Mouse (Mus musculus) thymus, postnatal 14 days (tissue): ENCODE results near the gene Ncf2.
"Not testable (repeated sequence)": the region's sequence is repeated elsewhere in the genome, so short reads cannot be mapped to it uniquely, and the experiment has no call there.

Experiments used
- DNase-seq: peaks from one replicate; pipeline ENCODE4 v3.0.0; 2021

Gene Ncf2

DNA sequence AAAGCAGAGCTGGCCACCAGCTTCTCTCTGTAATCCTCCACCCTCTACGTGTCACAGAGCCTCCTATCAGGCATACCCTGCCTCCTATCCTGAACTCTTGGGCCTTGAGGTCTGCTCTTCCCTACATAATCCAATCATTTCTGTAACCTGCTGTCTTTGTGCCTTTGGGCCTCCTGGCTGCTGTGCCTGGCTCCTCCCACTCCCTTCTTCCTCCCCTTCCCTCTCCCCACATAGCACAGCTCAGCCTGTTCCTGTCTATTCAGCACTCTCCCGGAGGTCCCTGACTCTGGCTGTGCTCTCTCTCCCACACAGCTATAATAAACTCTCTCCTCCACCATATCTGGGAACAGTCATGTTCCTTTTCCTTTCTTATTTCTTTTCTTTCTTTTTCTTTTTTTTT lies at the start of gene Ncf2:
Gene Ncf2, plus strand, starts transcription at position 298 of the 400 bp plus-strand sequence.
- no peak for DNase-seq

GRCm38 (mm10) chr1:152750312-152750965 lies 49.6 kb upstream of the Ncf2 start, which contains the start of gene Apobec4:
Gene Apobec4, plus strand, starts transcription at chr1:152750551.
- no peak for DNase-seq

DNA sequence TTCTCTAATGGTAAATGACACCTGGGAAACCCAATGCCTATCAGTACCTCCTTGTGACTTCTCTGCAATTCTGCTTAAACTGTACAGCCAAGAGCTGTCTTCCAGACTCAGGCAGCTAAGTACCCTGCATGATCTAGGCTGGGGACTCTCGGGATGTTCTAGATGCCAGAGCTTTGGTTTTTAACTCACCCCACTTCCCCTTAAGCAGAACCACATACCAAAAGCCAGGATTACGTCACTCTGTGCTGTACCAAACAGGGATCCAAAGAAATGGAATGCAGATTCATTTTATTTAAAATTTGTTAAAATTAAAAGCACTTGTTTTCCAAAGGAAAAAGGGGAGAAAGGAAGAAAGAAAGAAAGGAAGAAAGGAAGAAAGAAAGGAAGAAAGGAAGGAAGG lies 38.2 kb upstream of the Ncf2 start:
- DNase-seq = no peak

GRCm38 (mm10) chr1:152766032-152766772 lies 33.8 kb upstream of the Ncf2 start, which contains the start of the genes Rgl1 and Arpc5:
Gene Rgl1, minus strand, starts transcription at chr1:152766351.
Gene Arpc5, plus strand, starts transcription at chr1:152766542.
- peak; percentile 98 for DNase-seq

GRCm38 (mm10) chr1:152766804-152767748 lies 32.9 kb upstream of the Ncf2 start:
- DNase-seq = no peak

GRCm38 (mm10) chr1:152767749-152768488 lies 32.1 kb upstream of the Ncf2 start:
- DNase-seq = peak; percentile 81

GRCm38 (mm10) chr1:152771016-152771415 lies 29.0 kb upstream of the Ncf2 start:
- no peak for DNase-seq

DNA sequence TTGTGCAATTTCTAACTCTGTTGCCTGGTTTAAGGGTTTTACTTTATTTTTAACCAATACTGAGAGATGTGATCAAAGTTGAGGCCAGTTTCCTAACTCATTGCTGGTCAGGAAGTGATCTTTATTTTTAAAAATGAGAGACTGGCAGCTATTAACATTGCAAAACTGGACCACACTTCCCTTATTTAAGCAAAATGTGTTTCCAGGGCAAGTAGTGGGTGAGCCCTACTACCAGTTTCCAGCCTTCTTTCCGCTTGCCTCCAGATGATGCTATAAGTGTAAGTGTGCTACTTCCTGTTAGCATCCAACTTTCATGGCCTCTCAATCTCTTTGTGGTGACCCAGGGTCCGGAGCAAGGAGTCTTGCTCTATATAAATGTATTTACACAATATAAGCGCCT lies 25.4 kb upstream of the Ncf2 start:
- not testable (repeated sequence) for DNase-seq

GRCm38 (mm10) chr1:152779071-152779737 lies 20.8 kb upstream of the Ncf2 start:
- peak; percentile 67 for DNase-seq

GRCm38 (mm10) chr1:152784620-152785019 lies 15.4 kb upstream of the Ncf2 start:
- DNase-seq = no peak

GRCm38 (mm10) chr1:152785446-152785845 lies 14.5 kb upstream of the Ncf2 start:
- not testable (repeated sequence) for DNase-seq

DNA sequence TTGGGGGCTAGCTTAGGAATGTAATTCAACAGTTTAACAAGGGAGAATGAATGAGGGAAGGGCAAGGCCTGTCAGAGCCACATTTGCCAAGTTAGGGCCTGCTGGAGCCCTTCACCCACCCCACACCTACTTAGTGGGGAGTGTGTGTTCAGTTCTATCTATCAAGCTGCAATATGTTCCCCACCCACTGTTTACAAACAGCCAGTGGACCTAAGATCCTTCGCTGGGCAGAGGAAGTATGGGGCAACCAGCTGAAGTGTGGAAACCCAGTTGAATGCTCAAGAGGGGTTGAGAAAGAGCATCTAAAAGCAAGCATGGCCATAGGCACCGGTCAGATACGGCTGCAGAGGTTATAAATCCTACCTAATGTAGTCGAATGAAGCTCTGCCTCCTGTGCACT lies 13.0 kb upstream of the Ncf2 start:
- DNase-seq = no peak

- DNase-seq = no peak
Measured at GRCm38 (mm10) chr1:152788121-152788660, 11.8 kb upstream of the Ncf2 start.

GRCm38 (mm10) chr1:152790254-152790653 lies 9.7 kb upstream of the Ncf2 start:
- peak; percentile 62 for DNase-seq

- no peak for DNase-seq
Measured at GRCm38 (mm10) chr1:152790821-152791220, 9.2 kb upstream of the Ncf2 start.

DNA sequence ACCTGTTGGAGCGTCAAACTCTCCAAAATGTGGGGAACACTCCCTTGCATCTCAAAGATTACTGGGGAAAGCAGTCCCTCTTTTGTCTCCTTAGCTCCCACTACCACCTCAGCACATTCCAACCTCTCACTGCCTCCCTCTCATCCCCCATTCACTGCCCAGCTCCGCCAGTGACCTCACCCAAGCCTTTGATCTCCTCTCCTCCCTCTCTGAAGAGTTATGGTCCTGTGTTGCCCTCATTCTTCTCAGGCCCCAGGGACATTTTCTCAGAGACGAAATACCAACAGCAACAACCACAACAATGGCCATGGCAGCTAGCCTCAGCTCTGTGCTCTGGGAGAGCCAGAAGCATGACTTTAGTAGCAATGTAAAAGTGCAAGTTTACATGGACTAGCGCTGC lies 8.7 kb upstream of the Ncf2 start:
- no peak for DNase-seq

DNA sequence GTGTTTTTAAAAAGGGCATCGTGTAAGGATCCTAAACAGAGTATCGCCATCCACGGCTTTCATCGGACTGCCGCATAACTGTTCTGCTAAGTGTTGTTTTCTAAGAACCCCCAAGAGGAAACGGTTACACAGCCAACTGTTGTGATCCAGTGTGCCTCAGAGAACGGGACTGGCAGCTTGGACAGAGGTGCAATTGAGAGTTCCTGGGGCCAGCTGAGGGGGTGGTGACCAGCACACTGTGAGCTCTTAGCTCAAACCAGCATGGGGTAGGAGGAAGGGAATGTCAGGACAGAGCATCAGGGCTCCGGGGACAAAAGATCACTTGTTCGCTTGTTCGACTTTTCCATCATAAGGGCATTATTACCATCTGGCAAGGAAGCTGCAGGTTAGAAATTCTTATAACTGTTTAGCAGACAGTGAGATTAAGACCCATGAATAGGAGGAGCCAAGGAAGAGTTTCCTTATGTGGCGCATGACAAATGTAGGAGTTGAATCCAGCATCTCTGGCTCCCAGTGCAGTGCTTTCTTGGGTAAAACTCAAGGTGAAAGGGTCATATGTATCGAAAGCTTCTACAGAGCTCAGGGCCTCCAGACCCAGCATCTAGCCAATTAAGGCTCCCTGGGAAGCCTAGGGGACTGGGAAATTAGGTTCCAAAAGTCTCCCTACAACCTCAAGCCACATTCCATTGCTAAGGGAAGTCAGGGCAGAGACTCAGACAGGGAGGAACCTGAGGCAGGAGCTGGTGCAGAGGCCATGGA lies 7.1 kb upstream of the Ncf2 start:
- DNase-seq = no peak

DNA sequence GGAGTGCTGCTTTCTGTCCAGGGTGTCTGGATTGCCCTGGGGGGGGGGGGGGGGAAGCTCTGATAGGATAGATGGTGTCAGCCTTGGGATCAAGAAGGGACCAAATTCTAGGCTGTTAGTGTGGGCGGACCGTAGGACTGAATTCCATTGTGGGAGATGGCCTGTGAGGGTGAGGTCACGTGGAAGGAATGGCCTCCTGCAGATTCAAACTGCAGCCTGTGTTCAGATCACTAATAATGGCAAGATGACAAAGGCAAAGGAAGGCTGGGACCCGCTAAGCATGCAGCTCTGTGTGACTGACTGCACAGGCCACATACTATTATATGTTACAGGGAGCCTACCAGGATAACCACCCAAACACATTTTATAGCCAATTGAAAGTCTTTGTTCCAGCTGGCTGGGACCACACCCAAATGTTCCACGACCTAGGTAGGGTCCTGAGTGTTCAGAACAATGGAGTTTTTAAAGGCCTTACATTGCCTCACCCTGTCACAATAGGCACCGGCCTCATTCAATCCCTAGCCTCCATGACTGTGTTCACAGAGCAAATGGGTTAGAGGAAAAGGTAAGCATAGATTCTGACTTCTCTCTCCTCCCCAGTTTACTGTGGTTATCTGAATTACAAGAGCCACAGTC lies 6.4 kb upstream of the Ncf2 start:
- DNase-seq = no peak

- DNase-seq = no peak
Measured at GRCm38 (mm10) chr1:152795688-152796255, 4.2 kb upstream of the Ncf2 start.
